Mouse (Mus musculus): ENCODE data around the gene Wdr18. TPM values are rescaled to one million over a fixed set of nuclear protein-coding genes. Genes with fewer than 3 reads are reported as not detected.

The Wdr18 gene
- polyA plus RNA-seq, 1 experiment: 23.8 TPM

GRCm38 (mm10) chr10:79972831-79973230 lies 12.9 kb downstream of the Wdr18 start:
- Histone ChIP-seq H3K4me3 (replicated peaks) (peak overlapping the region; percentile 23), H3K9me3 (peaks cover 23% of the 10 kb centered on the region), H3K36me3 (replicated peaks; ENCODE audit: low read length) (peaks cover 62% of the 10 kb centered on the region), H3K27me3 (replicated peaks) (peaks cover 38% of the 10 kb centered on the region), H3K4me1 (peaks cover 39% of the 10 kb centered on the region)
- TF ChIP-seq FLI1 (IDR thresholded peaks at IDR 0.05; ENCODE audit: low read length) (no peak), GATA1 (IDR thresholded peaks at IDR 0.05; ENCODE audit: borderline replicate concordance, low read length) (no peak)

- TF ChIP-seq FLI1 (IDR thresholded peaks at IDR 0.05; ENCODE audit: low read length) (no peak), GATA1 (IDR thresholded peaks at IDR 0.05; ENCODE audit: borderline replicate concordance, low read length) (no peak)
- no peak overlapping the region for H3K4me3 ChIP-seq (replicated peaks)
- H3K27me3 ChIP-seq (replicated peaks): peaks cover 38% of the 10 kb centered on the region
- peaks cover 62% of the 10 kb centered on the region for H3K36me3 ChIP-seq (replicated peaks; ENCODE audit: low read length)
- peaks cover 33% of the 10 kb centered on the region for H3K4me1 ChIP-seq
- H3K9me3 ChIP-seq: peaks cover 25% of the 10 kb centered on the region
Measured at GRCm38 (mm10) chr10:79974087-79974486, 14.1 kb downstream of the Wdr18 start.

- Histone ChIP-seq H3K4me3 (replicated peaks) (no peak overlapping the region), H3K4me1 (peaks cover 33% of the 10 kb centered on the region), H3K36me3 (replicated peaks; ENCODE audit: low read length) (peaks cover 68% of the 10 kb centered on the region), H3K27me3 (replicated peaks) (peaks cover 32% of the 10 kb centered on the region), H3K9me3 (peaks cover 25% of the 10 kb centered on the region)
- TF ChIP-seq FLI1 (IDR thresholded peaks at IDR 0.05; ENCODE audit: low read length) (no peak), GATA1 (IDR thresholded peaks at IDR 0.05; ENCODE audit: borderline replicate concordance, low read length) (no peak)
Measured at GRCm38 (mm10) chr10:79974668-79975067, 14.7 kb downstream of the Wdr18 start.

GRCm38 (mm10) chr10:79976071-79976721 lies 16.2 kb downstream of the Wdr18 start:
- Histone ChIP-seq H3K36me3 (replicated peaks; ENCODE audit: low read length) (peaks cover 83% of the 10 kb centered on the region), H3K27me3 (replicated peaks) (peaks cover 19% of the 10 kb centered on the region), H3K4me3 (replicated peaks) (peak overlapping the region; percentile 64), H3K9me3 (peaks cover 25% of the 10 kb centered on the region), H3K4me1 (peaks cover 39% of the 10 kb centered on the region)
- TF ChIP-seq GATA1 (IDR thresholded peaks at IDR 0.05; ENCODE audit: borderline replicate concordance, low read length): no peak
- no peak for TF ChIP-seq FLI1 (IDR thresholded peaks at IDR 0.05; ENCODE audit: low read length)

- Histone ChIP-seq H3K36me3 (replicated peaks; ENCODE audit: low read length) (peaks cover 88% of the 10 kb centered on the region), H3K4me3 (replicated peaks) (no peak overlapping the region), H3K9me3 (peaks cover 25% of the 10 kb centered on the region), H3K27me3 (replicated peaks) (peaks cover 14% of the 10 kb centered on the region), H3K4me1 (peaks cover 39% of the 10 kb centered on the region)
- TF ChIP-seq GATA1 (IDR thresholded peaks at IDR 0.05; ENCODE audit: borderline replicate concordance, low read length) (no peak), FLI1 (IDR thresholded peaks at IDR 0.05; ENCODE audit: low read length) (no peak)
Measured at GRCm38 (mm10) chr10:79976722-79977107, 16.8 kb downstream of the Wdr18 start.

- TF ChIP-seq GATA1 (IDR thresholded peaks at IDR 0.05; ENCODE audit: borderline replicate concordance, low read length) (no peak), FLI1 (IDR thresholded peaks at IDR 0.05; ENCODE audit: low read length) (no peak)
- Histone ChIP-seq H3K4me3 (replicated peaks) (no peak overlapping the region), H3K27me3 (replicated peaks) (peaks cover 8% of the 10 kb centered on the region), H3K36me3 (replicated peaks; ENCODE audit: low read length) (peaks cover 91% of the 10 kb centered on the region), H3K9me3 (peaks cover 25% of the 10 kb centered on the region), H3K4me1 (peaks cover 44% of the 10 kb centered on the region)
Measured at GRCm38 (mm10) chr10:79977324-79977723, 17.4 kb downstream of the Wdr18 start.

- H3K36me3 ChIP-seq (replicated peaks; ENCODE audit: low read length): peaks cover 95% of the 10 kb centered on the region
- peaks cover 48% of the 10 kb centered on the region for H3K4me1 ChIP-seq
- H3K27me3 ChIP-seq (replicated peaks): peaks cover 1% of the 10 kb centered on the region
- peak overlapping the region; percentile 23 for H3K4me3 ChIP-seq (replicated peaks)
- peaks cover 25% of the 10 kb centered on the region for H3K9me3 ChIP-seq
- TF ChIP-seq FLI1 (IDR thresholded peaks at IDR 0.05; ENCODE audit: low read length) (no peak), GATA1 (IDR thresholded peaks at IDR 0.05; ENCODE audit: borderline replicate concordance, low read length) (no peak)
Measured at GRCm38 (mm10) chr10:79978061-79978460, 18.1 kb downstream of the Wdr18 start.

- TF ChIP-seq FLI1 (IDR thresholded peaks at IDR 0.05; ENCODE audit: low read length): no peak
- no peak for TF ChIP-seq GATA1 (IDR thresholded peaks at IDR 0.05; ENCODE audit: borderline replicate concordance, low read length)
- H3K27me3 ChIP-seq (replicated peaks): no peaks in the 10 kb centered on the region
- H3K4me3 ChIP-seq (replicated peaks): peak overlapping the region; percentile 56
- peaks cover 25% of the 10 kb centered on the region for H3K9me3 ChIP-seq
- H3K36me3 ChIP-seq (replicated peaks; ENCODE audit: low read length): peaks cover 80% of the 10 kb centered on the region
- peaks cover 55% of the 10 kb centered on the region for H3K4me1 ChIP-seq
Measured at GRCm38 (mm10) chr10:79979401-79980155, 19.6 kb downstream of the Wdr18 start.

GRCm38 (mm10) chr10:79983205-79983604 lies 23.3 kb downstream of the Wdr18 start:
- Histone ChIP-seq H3K27me3 (replicated peaks) (no peaks in the 10 kb centered on the region), H3K4me1 (peaks cover 79% of the 10 kb centered on the region), H3K4me3 (replicated peaks) (peak overlapping the region; percentile 97), H3K36me3 (replicated peaks; ENCODE audit: low read length) (peaks cover 45% of the 10 kb centered on the region), H3K9me3 (no peaks in the 10 kb centered on the region)
- TF ChIP-seq FLI1 (IDR thresholded peaks at IDR 0.05; ENCODE audit: low read length) (no peak), GATA1 (IDR thresholded peaks at IDR 0.05; ENCODE audit: borderline replicate concordance, low read length) (no peak)

- Histone ChIP-seq H3K4me1 (peaks cover 84% of the 10 kb centered on the region), H3K36me3 (replicated peaks; ENCODE audit: low read length) (peaks cover 41% of the 10 kb centered on the region), H3K9me3 (no peaks in the 10 kb centered on the region), H3K4me3 (replicated peaks) (peak overlapping the region; percentile 97), H3K27me3 (replicated peaks) (no peaks in the 10 kb centered on the region)
- TF ChIP-seq GATA1 (IDR thresholded peaks at IDR 0.05; ENCODE audit: borderline replicate concordance, low read length) (no peak), FLI1 (IDR thresholded peaks at IDR 0.05; ENCODE audit: low read length) (no peak)
Measured at GRCm38 (mm10) chr10:79983670-79984069, 23.7 kb downstream of the Wdr18 start.
